Mouse (Mus musculus) embryonic facial prominence, embryonic 11.5 days (tissue): Measurements from ENCODE around the gene Dcp1a. TPM values are rescaled to one million over a fixed set of nuclear protein-coding genes. Genes with fewer than 3 reads are reported as not detected.

Experiments
- ATAC-seq: fragments of 200-750 bp; cut with Nextera tagmentation; replicated peaks from 2 replicates; pipeline ENCODE4 v1.8.0; 2017; ENCODE audit warnings: low read depth; ENCODE audit not compliant: insufficient number of reproducible peaks, low FRiP score, low TSS enrichment
- DNase-seq: peaks from one replicate; pipeline ENCODE4 v3.0.0-alpha.2; 2015; ENCODE audit warnings: low spot score
- H3K27ac ChIP-seq: fragments of 300-500 bp; sonication (generic); replicated peaks from 2 replicates; pipeline ENCODE4 v1.5.1; 2014; ENCODE audit warnings: mild to moderate bottlenecking, low read depth, low read length, control low read depth
- H3K27me3 ChIP-seq: fragments of 300-500 bp; sonication (generic); 2 replicates; pipeline ENCODE4 v1.6.1; 2014; ENCODE audit warnings: mild to moderate bottlenecking, low read length, moderate library complexity, mixed read lengths; ENCODE audit not compliant: control insufficient read depth, insufficient read depth
- H3K36me3 ChIP-seq: fragments of 300-500 bp; sonication (generic); replicated peaks from 2 replicates; pipeline ENCODE4 v1.6.1; 2014; ENCODE audit warnings: low read depth, mild to moderate bottlenecking, low read length, moderate library complexity, mixed read lengths; ENCODE audit not compliant: control insufficient read depth, insufficient read depth
- H3K4me1 ChIP-seq: fragments of 300-500 bp; sonication (generic); 2 replicates; pipeline ENCODE4 v1.6.1; 2014; ENCODE audit warnings: low read length, mixed read lengths; ENCODE audit not compliant: control insufficient read depth, insufficient read depth
- H3K4me2 ChIP-seq: fragments of 300-500 bp; sonication (generic); 2 replicates; pipeline ENCODE4 v1.6.1; 2014; ENCODE audit warnings: low read depth, mild to moderate bottlenecking, control low read depth, low read length, moderate library complexity
- H3K4me3 ChIP-seq: fragments of 300-500 bp; sonication (generic); 2 replicates; pipeline ENCODE4 v1.5.1; 2014; ENCODE audit warnings: low read depth, low read length, control low read depth
- H3K9ac ChIP-seq: fragments of 300-500 bp; sonication (generic); replicated peaks from 2 replicates; pipeline ENCODE4 v1.6.1; 2014; ENCODE audit warnings: mild to moderate bottlenecking, control low read depth, low read length
- H3K9me3 ChIP-seq: fragments of 300-500 bp; sonication (generic); replicated peaks from 2 replicates; pipeline ENCODE4 v1.6.1; 2016; ENCODE audit warnings: mild to moderate bottlenecking, low read length, inconsistent platforms, mixed read lengths; ENCODE audit not compliant: control insufficient read depth
- WGBS: fragments of 180-500 bp; shearing (Covaris S2); extraction: QIAGEN DNeasy Blood & Tissue Kit; methylation state at CpG from one replicate; pipeline ENCODE4 v1.1.7; 2014; 5-methylcytosine and 5-hydroxymethylcytosine counted together
- polyA plus RNA-seq: library from polyadenylated mRNA; unstranded; fragments of >200 nt; fragmentation: Nextera tagmentation; extraction: Ambion mirVana; gene quantifications from 2 replicates; pipeline ENCODE4 v1.2.1, GENCODE M21; 2014

The Dcp1a gene
- polyA plus RNA-seq, 1 experiment from 2014 or later, result 34.8 TPM

GRCm38 (mm10) chr14:30457897-30458296, 21.4 kb upstream of the Dcp1a start:
- 30% methylated on average over 2 of the region's 2 CpGs for WGBS
- Histone ChIP-seq H3K4me3 (no peak overlapping the region), H3K36me3 (no peaks in the 10 kb centered on the region), H3K4me2 (no peak overlapping the region), H3K27ac (no peak overlapping the region), H3K4me1 (no peaks in the 10 kb centered on the region), H3K27me3 (no peaks in the 10 kb centered on the region), H3K9ac (no peak overlapping the region), H3K9me3 (no peaks in the 10 kb centered on the region)
- ATAC-seq (no peak), DNase-seq (no peak)

DNA sequence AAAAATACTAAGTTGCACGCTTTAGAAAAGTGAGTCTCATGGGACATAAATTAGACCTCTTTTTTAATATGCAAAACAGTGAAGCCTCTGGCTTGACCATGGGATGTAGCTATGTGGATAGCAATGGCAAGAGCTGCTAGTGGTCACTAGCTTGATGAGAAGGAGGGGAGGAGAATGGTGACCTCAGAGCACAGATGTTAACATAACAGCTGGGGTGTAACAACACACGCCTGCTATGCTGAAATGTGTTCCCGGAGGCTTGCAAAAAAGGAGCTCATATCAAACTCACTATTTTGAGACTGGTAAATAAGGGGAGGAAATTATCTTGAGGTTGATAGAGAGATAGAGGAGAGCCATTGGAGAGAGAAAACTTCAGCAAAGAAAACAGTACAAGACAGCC, 20.5 kb upstream of the Dcp1a start:
- Histone ChIP-seq H3K4me3 (no peak overlapping the region), H3K9me3 (no peaks in the 10 kb centered on the region), H3K27me3 (no peaks in the 10 kb centered on the region), H3K27ac (no peak overlapping the region), H3K4me2 (no peak overlapping the region), H3K36me3 (no peaks in the 10 kb centered on the region), H3K9ac (no peak overlapping the region), H3K4me1 (no peaks in the 10 kb centered on the region)
- 72% methylated on average over 3 of the region's 3 CpGs for WGBS
- DNase-seq, result no peak
- ATAC-seq, result no peak

GRCm38 (mm10) chr14:30459891-30460523, 19.3 kb upstream of the Dcp1a start:
- Histone ChIP-seq H3K27ac (no peak overlapping the region), H3K9ac (no peak overlapping the region), H3K4me2 (no peak overlapping the region), H3K36me3 (no peaks in the 10 kb centered on the region), H3K4me3 (no peak overlapping the region), H3K9me3 (no peaks in the 10 kb centered on the region), H3K27me3 (no peaks in the 10 kb centered on the region), H3K4me1 (no peaks in the 10 kb centered on the region)
- WGBS, result 6% methylated on average over 14 of the region's 14 CpGs
- ATAC-seq (no peak), DNase-seq (peak; percentile 88)

- H3K27me3 ChIP-seq, result no peaks in the 10 kb centered on the region
- H3K4me2 ChIP-seq, result no peak overlapping the region
- H3K9me3 ChIP-seq, result no peaks in the 10 kb centered on the region
- no peak overlapping the region for H3K4me3 ChIP-seq
- no peak overlapping the region for H3K27ac ChIP-seq
- H3K9ac ChIP-seq, result no peak overlapping the region
- DNase-seq, result no peak
- WGBS, result 82% methylated on average over 4 of the region's 4 CpGs
- H3K4me1 ChIP-seq, result no peaks in the 10 kb centered on the region
- no peak for ATAC-seq
- H3K36me3 ChIP-seq, result no peaks in the 10 kb centered on the region
These were observed 16.0 kb upstream of the Dcp1a start for GRCm38 (mm10) chr14:30463312-30463711.

GRCm38 (mm10) chr14:30473605-30474004, 5.7 kb upstream of the Dcp1a start:
- H3K27me3 ChIP-seq, result no peaks in the 10 kb centered on the region
- no peak overlapping the region for H3K9ac ChIP-seq
- no peak overlapping the region for H3K4me2 ChIP-seq
- H3K27ac ChIP-seq, result no peak overlapping the region
- no peaks in the 10 kb centered on the region for H3K4me1 ChIP-seq
- 53% methylated on average over 5 of the region's 5 CpGs for WGBS
- no peaks in the 10 kb centered on the region for H3K36me3 ChIP-seq
- no peaks in the 10 kb centered on the region for H3K9me3 ChIP-seq
- DNase-seq (no peak), ATAC-seq (no peak)
- no peak overlapping the region for H3K4me3 ChIP-seq

DNA sequence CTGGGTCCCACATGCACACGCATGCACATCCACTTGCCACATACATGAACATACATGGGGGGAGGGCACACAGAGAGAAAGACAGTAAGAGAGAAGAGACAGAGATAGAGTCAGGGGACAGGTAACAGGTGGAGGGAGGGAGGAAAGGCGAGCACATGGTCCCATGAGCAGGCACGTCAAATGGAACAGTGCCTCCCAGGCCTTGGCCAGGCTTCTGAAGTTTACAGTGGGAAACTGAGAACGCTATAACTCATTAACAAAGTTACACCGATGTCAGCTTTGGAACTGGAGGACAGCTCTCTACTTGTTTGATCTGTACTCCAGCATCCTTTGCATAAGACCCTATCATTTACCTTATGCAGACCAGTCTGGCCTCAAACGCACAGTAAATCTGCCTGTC, 4.9 kb upstream of the Dcp1a start:
- no peak overlapping the region for H3K4me2 ChIP-seq
- no peak overlapping the region for H3K4me3 ChIP-seq
- no peaks in the 10 kb centered on the region for H3K27me3 ChIP-seq
- H3K4me1 ChIP-seq, result no peaks in the 10 kb centered on the region
- ATAC-seq, result no peak
- H3K27ac ChIP-seq, result no peak overlapping the region
- H3K36me3 ChIP-seq, result no peaks in the 10 kb centered on the region
- no peak overlapping the region for H3K9ac ChIP-seq
- WGBS, result 83% methylated on average over 6 of the region's 6 CpGs
- H3K9me3 ChIP-seq, result no peaks in the 10 kb centered on the region
- DNase-seq, result no peak

DNA sequence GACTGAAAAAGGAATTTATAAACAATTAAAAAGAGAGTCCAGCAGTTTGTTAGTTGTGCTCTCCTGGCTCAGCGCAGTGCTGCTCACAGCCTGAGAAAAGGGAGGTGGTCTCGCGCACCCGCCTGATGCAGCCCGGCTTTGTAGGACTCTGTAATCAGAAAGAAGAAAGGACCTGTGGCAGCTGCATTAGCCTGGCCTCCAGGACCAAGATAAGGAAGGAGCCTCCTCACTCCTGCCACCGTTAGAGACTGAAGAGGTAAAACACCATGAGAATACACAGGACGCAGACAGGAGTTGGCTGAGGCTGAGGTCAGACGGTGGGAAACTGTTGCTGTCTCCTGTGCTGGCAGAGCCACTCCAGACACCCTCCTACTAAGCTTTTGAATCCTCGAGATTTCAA, 12.0 kb downstream of the Dcp1a start, which contains the start of gene Cacna1d:
Cacna1d (minus strand) TSS at position 114 of the 400 bp plus-strand sequence.
- peaks cover 3% of the 10 kb centered on the region for H3K36me3 ChIP-seq
- no peaks in the 10 kb centered on the region for H3K4me1 ChIP-seq
- H3K27ac ChIP-seq, result no peak within 1 kb of the TSS
- DNase-seq, result no peak
- no peak within 1 kb of the TSS for H3K4me2 ChIP-seq
- H3K9ac ChIP-seq, result no peak within 1 kb of the TSS
- H3K9me3 ChIP-seq, result no peaks in the 10 kb centered on the region
- 89% methylated on average over 9 of the region's 9 CpGs for WGBS
- no peak within 1 kb of the TSS for H3K4me3 ChIP-seq
- no peak for ATAC-seq
- H3K27me3 ChIP-seq, result no peaks in the 10 kb centered on the region

DNA sequence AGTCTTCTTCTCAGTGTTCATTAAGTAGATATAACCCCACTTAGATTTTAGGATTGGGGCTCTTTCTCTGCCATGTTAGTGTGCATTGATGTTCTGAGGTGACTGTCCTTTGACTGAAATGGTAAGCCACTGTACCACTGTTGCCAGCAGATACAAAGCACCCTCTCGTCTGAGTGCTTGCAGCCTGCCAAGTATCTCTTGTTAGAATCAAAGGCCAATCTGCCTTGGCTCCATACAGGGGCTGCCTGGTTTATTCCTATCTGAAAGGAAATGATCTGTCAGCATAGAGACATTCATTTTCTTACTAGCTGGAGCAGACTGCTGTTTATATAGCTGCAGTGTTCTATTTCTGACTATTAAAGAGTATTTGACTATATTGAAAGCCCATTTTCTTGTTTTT, 13.9 kb downstream of the Dcp1a start:
- Histone ChIP-seq H3K9me3 (no peaks in the 10 kb centered on the region), H3K9ac (no peak overlapping the region), H3K4me3 (no peak overlapping the region), H3K36me3 (no peaks in the 10 kb centered on the region; the same call in none of the 2 replicates), H3K4me2 (no peak overlapping the region), H3K4me1 (no peaks in the 10 kb centered on the region), H3K27ac (no peak overlapping the region), H3K27me3 (no peaks in the 10 kb centered on the region)
- WGBS, result 94% methylated on average over 1 of the region's 1 CpGs
- DNase-seq (no peak), ATAC-seq (no peak)
